Mouse (Mus musculus): Measurements from ENCODE around the gene Nradd.

Nradd gene

DNA sequence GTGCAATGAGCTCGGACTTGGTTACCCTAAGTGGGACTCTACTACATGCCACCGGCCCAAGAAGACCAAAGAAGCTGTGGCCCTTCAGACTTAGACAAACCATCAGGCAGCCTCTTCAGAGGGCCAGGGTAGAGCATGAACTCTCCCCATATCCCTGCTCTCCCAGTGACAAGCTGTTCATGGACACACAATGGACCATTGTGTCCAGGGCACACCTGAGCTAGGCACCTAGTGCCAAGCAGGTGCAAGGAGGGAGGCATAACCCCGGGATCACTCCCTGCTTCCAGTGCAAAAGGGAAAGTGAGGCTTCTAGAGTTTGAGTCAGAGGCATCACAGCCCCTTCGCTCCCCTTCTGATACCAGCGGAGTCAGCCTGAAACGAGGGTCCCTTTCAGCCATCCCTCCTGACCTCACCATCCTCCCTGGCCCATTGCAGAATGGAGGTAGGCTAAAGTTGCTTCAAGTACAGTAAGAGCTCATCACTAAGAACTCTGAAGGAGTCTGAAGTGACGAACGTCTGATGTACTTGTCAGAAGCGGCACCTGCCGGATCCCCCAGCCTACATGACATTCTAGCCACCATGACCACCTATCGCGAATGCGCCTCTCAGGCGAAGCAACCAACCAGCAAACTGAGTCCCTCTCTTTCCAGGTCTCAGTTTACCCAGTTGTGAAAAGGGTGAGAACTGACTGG is 28.9 kb upstream of the Nradd start:
- in situ Hi-C loops (cut with MboI, MseI), result no loop called here

DNA sequence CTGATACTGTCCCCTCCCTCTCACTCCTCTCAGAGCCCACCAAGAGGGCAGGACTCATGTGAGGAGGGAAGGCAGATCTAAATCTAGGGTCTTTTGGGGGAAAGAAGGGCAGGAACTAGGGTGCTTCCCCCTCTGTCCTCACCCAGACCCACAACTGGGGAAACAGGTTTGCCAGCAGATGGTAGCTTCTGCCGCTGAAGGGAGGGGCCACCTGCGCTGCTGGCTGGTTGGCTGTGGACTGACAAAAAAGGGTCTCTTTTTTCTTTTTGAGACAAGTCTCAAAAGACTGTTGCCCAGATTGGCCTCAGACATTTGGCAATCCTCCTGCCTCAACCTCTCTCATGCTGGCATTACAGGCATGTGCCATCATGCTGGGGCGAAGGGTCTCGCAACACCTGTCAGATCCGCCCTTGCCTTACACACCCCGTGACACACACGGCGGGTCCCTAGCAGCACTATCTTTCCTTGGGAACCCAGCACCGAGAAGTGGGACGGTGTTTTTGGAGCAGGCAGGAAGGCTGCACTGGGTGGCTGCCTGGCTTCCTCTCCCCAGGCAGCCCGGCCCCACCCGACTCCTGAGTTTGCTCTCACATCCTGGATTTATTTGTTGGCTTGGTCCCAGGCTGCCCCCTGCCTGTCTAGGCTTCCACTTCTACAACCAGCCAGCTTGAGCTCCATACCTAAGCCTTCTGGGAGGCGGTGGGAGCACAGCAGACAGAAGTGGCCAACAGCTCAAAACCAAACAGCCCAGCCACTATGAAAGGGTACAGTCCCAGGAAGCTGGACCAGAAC is 27.9 kb upstream of the Nradd start:
- in situ Hi-C loops (cut with MboI, MseI), result no loop called here

DNA sequence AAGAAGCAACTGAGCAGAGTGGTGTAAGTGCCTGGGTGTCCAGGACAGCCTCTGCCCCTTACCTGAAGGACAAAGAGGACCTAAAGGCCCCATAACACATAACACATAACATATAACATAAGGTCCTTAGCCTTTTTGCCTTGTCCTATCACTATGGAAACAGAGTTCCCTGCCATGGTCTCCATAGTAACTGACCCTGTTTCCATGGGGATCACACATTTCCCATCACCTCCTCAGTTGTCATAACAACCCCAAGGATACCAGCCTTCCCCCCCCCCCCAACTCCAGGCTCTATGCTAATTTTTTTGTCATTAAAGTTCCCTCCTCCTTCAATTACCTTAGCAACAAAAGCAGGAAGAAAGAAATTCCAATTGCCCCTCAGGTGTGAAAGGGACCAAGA is 25.5 kb upstream of the Nradd start:
- in situ Hi-C loops (cut with MboI, MseI), result loop anchor here in 1 of 2 experiments (10.0 kb wide), 1 partner anchor 775 kb away; the partner anchor contains the start of gene Cdc25a

DNA sequence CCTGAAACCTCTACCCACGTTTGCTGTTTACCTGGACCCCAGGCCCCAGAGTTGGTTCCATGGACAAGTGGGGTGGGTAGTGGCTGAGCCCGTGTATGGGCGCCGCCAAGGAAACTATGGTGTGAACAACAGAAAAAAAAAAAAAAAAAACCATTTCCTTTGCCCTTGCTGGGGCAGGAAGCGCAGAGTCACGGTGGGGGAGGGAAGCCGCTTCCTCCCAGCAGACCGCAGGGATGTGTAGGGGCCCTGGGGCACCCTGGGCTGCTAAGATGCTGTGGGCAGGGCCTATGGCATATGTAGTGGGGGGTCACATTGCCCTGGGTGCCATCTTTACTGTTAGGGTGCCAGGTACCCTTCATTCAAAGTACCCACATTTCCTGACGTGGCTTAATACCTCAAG is 21.0 kb upstream of the Nradd start:
- in situ Hi-C loops (cut with MboI, MseI), result loop anchor here in 1 of 2 experiments (10.0 kb wide), 1 partner anchor 770 kb away; the partner anchor contains the start of gene Cdc25a

DNA sequence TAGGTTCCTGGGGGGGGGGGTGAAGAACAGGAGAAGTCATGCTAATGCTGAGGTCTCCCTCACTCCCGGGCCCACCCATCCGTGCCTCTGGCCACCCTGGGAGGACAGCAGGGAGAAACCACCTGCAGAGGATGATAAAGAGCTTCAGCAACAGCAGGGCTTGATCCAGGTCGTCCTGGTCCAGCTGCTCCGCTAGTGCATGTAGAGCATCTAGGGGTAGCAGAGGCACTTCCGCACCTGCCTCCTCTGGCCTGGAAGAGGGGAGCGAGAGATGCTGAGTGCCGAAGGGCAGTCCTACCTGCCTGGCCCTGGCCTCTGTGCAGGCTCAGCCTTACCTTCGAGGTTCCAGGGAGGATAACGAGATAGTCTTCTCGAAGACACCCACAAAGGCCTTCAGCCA is 20.0 kb upstream of the Nradd start:
- in situ Hi-C loops (cut with MboI, MseI), result loop anchor here (5.0 to 10.0 kb wide), 3 partner anchors 58 to 769 kb away; partner anchors contain the start of gene Cdc25a (in 1 of the 2)

DNA sequence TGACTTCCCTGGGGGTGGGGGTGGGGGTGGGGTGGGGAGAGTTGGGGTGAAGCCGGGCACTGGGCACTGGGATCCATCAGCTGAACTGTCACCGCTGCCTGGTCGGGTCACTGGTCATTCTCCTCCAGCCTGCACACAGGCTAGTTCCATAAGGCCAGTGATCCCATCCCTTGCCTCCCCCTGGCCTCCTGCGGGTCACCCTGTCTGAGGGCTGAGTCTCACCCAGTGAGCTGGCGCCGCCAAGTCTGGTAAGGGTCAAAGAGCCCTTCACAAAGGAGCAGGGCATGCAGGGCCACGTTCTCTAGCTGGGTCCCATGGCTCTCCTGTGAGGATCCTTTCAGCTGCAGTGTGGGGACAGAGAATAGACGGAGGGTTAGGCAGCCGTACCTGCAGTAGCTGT is 19.5 kb upstream of the Nradd start:
- in situ Hi-C loops (cut with MboI, MseI), result loop anchor here (5.0 to 10.0 kb wide), 3 partner anchors 59 to 769 kb away; partner anchors contain the start of gene Cdc25a (in 1 of the 2)

DNA sequence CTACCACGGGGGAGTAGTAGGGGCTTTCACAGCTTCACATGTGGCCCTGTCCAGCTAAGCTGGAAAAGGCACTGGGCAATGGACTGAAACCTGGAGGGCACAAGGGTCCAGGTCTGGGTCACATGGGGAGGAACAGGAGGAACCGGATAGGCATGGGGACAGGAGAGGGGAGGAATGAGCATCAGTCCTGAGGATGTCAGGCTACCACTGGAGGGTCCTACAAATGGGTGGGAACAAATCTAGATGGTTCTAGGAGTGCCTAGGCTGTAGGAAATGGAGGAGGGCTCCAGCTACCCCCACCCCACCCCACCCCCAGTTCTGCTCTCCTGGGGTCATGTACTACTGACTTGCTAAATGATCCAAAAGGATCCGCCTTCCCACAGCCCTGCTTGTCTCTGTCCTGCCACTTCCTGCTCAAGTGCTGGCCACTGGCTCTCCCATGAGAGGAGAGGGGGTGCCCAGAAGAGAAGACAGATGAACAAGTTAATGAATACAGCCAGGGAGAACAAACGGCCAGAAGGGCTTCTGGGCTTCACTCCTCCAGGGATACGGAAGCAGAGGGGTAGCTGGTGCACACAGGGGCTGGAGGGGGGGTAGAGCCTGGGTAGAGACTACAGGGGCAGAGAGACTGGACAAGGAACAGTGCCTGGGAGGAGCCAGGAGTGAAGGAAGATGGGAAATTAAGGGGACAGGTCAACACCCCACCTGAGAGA is 18.7 kb upstream of the Nradd start:
- in situ Hi-C loops (cut with MboI, MseI), result loop anchor here (5.0 to 10.0 kb wide), 3 partner anchors 59 to 768 kb away; partner anchors contain the start of gene Cdc25a (in 1 of the 2)

DNA sequence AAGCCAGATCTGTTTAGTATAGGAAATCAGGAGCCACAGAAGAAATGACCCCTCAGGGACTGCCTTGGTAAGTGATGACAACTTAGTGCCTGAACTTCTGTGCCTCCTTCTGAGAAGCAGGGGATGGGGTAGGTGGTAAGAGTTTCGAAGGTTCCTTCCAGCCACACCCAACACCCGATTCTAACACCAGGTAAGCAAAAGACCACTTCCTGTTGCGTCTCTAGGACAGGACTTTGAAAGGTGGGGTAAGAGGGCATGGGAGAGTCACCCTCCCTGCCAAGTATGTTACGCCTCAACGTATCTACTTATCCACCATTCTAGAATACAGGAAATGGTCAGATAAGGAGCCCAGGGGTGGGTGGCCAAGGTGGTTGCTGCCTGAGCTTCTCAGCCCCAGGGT is 16.8 kb upstream of the Nradd start:
- in situ Hi-C loops (cut with MboI, MseI), result loop anchor here (5.0 to 10.0 kb wide), 3 partner anchors 61 to 766 kb away; partner anchors contain the start of gene Cdc25a (in 1 of the 2)

DNA sequence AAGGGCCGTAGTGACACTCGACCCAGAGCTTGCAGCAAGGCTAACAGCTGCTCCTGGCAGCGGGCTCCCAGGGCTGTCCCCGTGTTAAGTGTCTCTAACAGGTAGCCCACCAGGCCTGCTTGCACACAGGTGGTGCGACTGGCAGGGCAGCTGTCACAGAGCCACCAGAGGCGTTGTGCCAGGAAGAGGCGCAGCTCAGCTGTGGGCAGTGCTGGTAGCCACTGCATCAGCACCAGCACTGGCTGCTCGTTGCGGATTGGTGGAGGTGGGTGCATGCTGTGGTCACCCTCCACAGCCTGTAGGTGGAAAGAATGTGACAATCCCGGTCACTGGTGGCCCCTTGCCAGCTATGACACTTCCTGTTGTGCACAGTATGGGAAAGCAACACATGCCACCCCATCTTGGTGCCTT is 14.4 kb upstream of the Nradd start:
- in situ Hi-C loops (cut with MboI, MseI), result no loop called here

DNA sequence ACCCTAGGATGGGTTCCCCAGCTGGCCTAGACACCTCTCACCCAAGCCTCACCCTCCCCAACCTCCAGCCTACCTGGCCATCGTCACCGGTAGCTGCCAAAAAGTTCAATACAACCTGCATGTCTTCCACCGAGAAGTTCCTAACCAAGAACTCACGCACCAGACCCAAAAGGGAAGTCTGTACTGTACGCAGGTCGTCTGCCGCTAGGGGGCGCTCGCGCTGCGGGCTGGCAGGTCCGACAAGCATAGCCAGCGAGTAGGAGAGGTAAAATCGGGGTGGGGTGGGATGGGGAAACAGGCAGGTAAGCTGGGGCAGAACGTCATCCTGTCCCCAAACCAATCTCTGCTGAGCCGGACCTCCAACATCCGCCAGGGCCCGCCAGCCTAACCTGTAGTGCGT is 11.0 kb upstream of the Nradd start:
- in situ Hi-C loops (cut with MboI, MseI), result no loop called here

DNA sequence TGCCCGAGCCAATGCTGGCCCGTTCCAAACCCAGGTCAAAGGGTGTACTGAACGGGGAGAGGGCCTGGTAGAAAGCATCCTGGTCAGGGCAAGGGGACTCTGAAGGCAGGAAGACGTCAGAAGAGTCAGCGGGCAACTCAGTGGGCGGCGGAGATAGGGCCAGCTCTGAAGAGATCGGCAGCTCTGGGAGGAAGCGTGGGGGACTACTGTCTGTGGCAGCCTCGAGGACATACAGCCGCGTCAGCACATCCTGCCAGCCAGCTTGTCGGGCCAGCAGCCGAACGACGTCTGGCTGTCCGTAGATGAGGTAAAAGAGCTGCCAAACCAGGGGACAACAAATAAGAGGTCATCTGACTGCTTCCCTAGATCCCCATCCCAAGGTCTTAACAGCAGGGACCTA is 9.6 kb upstream of the Nradd start:
- in situ Hi-C loops (cut with MboI, MseI), result no loop called here

DNA sequence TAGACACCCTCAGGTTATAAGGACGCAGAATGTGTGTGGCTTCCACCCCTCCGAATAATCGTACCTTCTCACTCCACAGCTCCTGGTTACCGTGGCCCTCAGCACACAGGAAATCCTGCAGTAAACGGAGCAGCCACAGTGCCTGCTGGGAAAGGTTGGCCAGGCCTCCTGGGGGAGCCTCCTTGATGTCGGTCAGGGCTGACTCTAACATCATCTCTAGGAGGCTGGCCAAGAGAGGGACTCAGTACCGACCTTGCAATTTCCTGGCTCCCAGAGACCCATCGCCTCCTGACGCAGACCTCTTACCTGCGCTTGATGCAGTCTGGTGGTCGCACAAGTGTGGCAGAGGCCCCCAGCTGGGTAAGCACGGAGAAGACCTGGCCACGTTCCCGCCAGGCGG is 8.4 kb upstream of the Nradd start:
- in situ Hi-C loops (cut with MboI, MseI), result no loop called here

DNA sequence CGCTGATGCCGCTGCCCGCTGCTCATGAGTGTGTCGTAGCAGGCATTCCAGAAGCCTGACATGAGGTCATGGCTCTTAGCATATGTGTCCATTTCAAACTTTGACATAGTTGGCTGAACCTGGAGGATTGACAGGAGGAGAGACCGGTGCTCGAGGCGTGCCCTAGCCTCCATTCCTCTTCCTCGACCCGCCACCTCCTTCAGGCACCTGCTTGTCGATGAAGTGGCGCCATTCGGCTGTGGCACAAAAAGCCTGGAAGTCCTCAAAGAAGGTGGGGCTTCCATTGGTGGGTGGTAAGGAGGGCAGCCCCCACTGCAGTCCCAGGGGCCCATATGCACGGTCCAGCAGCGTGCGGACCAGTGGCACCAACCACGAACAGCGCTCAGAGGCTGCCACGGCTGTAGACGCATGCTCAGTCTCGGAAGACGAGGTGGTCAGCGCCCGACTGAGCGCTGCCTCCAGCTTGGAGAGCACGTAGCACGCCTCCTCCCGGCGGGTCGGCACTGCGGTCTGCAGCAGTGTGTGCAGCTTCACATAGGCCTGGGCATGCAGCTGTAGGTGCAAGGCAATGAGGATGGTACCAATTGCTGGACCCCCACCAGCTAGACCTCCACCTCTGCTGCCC is 7.5 kb upstream of the Nradd start:
- in situ Hi-C loops (cut with MboI, MseI), result no loop called here

DNA sequence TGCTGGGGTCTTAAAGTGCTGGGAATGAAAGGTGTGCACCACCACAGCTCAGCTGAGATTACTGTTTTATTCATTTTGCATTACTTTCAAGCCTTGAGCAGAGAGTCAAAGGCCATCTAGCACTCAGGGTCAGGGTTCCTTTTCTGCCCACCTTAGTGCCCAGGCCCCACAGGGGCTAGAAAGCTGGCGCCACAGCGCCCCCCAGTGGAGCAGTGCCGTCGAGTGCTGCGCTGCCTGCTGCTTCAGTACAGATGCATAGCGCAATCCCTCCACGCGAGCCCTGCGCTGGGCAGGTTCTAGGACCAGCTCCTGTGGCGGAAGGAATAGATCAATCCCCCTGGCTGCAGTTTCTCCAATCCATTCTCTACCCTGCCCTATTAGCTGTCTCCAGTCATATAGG is 6.9 kb upstream of the Nradd start:
- in situ Hi-C loops (cut with MboI, MseI), result no loop called here

DNA sequence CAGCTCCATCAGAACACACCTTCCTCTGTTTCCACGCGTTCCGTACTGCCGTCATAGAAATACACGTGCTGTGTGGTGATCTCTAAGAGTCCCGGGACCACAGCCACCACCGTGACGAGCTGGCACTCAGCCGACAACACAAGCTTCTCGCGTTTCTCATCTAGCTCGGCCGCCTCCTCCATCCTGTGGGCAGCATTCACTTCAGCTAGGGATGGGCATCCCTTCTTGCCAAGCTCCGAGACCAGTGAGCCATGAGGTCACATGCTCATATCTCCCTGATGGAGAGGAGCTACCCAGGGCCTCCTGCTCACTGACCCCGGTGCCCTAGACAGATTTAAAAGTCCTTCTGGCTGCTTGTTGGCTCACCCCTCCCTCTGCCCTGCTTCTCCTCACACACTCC is 5.9 kb upstream of the Nradd start:
- in situ Hi-C loops (cut with MboI, MseI), result no loop called here

DNA sequence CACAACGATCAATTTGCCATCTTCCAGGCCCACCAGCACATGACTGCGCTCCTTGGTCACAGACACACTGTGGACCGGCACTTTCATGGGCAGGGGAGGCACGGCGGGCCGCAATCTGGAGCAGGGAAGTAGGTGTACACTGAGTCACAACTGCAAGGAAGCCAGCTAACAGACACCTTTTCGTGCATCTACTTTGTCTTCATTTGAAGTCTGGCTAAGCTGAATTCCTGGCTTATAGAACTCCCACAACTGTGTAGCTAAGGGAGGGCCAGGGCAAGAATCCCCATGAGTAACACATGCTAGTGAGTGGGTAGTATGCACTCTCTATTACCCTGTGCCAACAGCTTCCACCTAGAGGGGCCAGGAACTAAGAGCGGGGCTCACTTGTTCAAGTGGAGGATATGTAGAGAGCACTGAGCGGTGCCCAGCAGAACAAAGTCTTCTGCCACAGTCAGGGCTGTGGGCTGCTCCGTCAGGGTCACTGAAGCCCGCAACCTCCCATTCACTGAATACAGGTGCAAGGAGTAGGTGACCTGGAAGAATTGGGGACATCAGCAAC is 1.2 kb upstream of the Nradd start:
- in situ Hi-C loops (cut with MboI, MseI), result no loop called here

DNA sequence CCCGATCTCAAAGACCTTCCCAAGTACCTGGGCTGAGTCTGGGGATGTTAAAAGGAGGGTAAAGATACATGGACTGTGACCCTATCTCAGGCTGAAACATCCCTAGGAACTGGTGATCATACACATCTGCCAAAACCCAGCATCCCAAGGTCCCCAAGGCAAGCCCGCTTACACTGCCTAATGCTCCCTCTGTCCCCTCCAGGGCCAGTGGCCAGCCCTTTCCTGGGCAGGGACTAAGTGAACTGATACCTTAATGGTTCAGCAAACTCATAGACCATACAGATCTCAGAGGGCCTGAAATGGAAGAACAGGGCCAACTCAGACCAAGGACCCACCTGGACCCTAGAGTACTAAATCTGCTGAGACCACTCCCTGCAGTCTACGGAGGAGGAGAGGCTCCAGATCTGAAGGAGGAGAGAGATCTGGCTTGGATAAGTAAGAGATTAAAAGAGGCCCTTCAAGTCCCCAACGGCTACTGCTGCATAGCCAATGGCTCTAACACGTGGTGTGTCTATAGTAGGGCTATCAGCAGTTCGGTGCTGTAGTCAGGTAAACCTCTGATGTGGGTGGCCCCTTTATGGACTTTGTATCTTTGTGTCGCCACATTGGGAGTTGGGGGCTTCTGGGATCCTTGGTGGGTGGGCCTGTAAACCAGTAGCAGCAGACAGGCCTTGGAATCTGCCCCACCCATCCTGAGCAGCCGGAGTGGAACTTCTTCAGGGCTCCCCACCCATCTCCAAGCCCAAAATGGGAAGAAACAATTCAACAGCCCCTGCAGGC is 646 bp downstream of the Nradd start:
- in situ Hi-C loops (cut with MboI, MseI), result loop anchor here in 1 of 2 experiments (25.0 kb wide), 1 partner anchor 186 kb away; no protein-coding TSS in a partner anchor

DNA sequence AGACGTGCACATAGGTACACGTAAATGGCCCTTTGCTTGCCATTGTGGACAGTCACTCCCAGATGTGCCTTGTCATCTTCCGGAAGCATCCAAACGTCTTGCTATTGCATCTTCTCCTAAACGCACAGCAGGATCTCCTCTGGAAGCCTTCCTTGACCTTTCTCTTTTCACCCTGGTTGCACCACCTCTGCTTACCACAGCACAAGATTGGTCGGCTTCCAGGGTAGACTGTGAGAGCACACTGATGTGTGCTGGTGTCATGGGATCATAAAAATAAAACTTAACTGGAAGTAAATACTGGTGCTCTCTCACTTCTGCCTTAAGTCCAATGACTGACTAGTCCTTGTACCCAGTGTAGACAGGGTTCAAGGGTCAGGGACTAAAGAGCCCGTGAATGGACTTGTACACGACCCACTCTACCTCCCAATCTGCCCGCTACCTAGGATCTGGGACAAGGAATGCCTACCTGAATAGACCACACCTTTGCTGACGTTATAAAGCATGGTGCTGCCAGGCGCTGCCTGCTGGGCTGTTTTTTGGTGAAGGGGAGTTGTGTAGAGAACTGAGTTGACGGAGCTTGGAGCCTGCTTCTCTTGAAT is 1.5 kb downstream of the Nradd start:
- in situ Hi-C loops (cut with MboI, MseI), result loop anchor here in 1 of 2 experiments (25.0 kb wide), 1 partner anchor 185 kb away; no protein-coding TSS in a partner anchor

DNA sequence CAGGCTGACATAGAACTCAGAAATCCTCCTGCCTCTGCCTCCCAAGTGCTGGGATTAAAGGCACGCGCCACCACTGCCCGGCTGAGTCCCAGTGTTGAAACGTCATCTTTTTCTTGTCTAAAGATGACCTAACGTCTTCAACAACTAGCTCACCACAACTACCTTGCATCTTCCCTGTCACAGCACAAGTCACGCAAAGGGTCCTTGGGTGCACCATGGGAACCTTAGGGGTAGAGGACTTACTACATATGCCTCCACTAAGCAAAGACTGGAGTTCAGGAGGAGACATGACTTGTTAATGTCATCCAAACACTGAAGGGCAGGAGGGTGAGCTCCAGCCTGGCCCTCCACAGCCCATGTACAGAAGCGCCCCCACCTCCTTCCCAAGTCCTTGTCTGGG is 3.6 kb downstream of the Nradd start:
- in situ Hi-C loops (cut with MboI, MseI), result loop anchor here in 1 of 2 experiments (25.0 kb wide), 1 partner anchor 183 kb away; no protein-coding TSS in a partner anchor

DNA sequence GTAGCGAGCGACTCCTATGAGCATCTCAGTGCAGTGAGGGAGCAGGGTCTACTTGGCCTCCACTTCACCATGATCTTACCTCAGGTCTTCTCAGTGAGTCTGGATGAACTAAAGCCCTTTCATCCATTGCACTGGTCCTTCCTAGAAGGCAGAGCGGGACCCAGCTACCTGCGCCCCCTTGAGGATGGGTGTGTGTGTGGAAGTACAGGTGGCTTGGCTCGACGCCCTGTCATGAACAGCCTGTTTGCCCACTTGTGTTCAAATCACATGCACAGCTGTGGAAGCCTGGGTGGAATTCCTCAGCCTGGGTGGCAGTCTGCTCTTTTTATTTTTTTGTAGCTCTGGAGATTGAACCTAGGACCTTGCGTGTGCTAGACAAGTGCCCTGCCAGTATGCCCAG is 4.1 kb downstream of the Nradd start:
- in situ Hi-C loops (cut with MboI, MseI), result loop anchor here in 1 of 2 experiments (25.0 kb wide), 1 partner anchor 183 kb away; no protein-coding TSS in a partner anchor

Data from T-helper 17 cell (primary cell).